Mouse (Mus musculus) left cerebral cortex, adult 11 months (tissue): ENCODE results near the gene Ugt2a3.
"Not testable (repeated sequence)": the region's sequence is repeated elsewhere in the genome, so short reads cannot be mapped to it uniquely, and the experiment has no call there.

Experiments
- DNase-seq: peaks from one replicate; pipeline ENCODE4 v3.0.0; 2022; ENCODE audit warnings: low spot score

Gene Ugt2a3

DNA sequence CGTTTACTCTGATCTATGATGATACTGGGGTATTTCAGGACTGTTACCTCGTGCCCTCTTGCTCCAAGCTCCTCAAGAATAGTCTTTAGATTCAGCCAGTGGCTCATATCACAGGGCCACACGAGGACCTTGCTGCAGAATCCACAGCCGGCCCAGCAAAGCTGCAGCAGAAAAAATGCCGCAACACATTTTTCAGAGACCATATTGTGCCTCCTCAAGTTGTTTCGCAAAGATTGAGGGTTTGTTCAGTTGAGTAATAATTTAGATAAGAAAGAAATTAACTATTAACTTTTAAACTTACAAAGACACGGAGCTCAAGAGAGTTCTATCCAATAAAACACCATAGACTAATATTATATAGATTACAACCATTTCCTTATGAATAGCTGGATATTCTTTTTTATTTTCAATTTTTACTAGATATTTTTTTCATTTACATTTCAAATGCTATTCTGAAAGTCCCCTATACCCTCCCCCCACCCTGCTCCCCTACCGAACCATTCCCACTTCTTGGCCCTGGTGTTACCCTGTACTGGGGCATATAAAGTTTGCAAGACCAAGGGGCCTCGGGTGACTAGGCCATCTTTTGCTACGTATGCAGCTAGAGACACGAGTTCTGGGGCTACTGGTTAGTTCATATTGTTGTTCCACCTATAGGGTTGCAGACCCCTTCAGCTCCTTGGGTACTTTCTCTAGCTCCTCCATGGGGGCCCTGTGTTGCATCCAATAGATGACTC lies at the start of gene Ugt2a3:
Gene Ugt2a3 (minus strand): TSS at position 235 of the 737 bp plus-strand sequence.
- no peak for DNase-seq

DNA sequence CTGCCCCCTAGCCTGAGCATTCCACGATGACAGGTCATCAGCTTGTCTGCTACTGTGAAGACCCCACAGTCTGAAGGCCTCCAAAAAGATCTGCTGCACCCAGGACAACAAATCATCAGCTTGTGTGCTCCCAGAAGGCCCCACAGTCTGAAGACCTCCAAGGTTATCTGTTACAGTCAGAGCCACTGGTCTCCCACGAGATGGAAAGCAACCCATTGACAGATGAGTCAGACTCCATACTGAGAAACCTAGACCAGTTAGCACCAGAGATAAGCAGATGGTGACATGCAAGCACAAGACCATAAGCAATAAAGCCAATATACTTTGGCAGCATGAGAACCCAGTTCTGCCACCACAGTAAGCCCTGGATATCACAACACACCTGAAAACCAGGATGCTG lies 43.2 kb upstream of the Ugt2a3 start:
- DNase-seq: no peak

DNA sequence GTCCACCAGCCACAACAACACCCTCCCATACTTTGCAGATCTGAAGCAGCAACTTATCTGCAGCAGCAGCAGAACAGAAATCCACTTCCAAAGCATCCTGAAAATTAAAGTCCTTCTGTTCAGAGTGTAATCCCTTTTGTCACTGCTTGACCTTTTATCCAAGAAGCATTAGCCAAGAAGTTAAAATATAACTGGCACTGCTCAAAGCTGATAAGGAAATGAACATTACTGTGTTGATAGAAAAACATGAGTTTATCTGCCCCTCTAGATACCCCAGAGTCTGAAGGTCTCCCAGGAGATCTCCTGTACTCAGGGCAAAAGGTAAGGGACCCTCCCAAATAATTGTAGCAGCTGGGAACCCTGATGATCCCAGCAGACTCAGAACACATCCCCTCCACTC lies 42.8 kb upstream of the Ugt2a3 start:
- no peak for DNase-seq

DNA sequence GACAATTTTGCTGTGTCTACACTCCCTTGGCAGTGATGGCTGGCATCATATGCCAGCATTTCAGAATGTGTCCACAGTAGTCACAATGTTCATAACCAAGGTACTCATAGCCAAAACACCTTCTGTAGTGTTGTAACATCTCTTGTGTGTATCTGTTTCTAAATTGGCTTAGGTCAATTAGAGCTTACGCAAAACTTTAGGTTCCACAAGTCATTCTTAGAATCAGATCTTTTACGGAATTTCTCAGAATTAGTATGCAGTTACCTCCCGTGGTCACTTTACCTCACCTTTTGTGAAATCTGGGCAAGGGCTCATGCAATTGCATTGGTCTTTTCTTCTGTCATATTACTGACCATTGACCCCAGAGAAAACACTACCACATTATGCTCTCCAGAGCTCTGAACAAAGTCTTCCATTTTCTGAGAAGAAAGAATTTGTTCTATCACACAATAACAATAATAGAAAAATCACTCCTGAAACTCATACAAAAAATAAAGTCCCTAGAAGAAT lies 38.9 kb upstream of the Ugt2a3 start:
- no peak for DNase-seq

DNA sequence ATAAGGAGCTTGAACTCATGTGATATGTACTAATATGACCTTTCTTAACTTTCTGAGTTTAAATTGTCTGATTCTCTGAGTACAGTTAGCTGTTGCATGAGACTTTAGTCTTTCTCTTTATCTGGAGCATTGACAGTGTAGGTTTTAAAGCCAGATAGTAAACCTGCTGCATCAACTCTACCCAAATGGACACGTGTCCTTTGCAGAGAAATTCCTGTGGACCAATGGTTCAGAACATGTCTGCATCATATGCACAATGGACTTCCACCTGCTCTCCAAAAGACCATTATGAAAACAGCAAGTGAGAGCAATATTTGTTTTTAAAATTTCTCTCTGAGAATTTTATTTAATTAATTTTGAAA lies 36.5 kb upstream of the Ugt2a3 start:
- no peak for DNase-seq

DNA sequence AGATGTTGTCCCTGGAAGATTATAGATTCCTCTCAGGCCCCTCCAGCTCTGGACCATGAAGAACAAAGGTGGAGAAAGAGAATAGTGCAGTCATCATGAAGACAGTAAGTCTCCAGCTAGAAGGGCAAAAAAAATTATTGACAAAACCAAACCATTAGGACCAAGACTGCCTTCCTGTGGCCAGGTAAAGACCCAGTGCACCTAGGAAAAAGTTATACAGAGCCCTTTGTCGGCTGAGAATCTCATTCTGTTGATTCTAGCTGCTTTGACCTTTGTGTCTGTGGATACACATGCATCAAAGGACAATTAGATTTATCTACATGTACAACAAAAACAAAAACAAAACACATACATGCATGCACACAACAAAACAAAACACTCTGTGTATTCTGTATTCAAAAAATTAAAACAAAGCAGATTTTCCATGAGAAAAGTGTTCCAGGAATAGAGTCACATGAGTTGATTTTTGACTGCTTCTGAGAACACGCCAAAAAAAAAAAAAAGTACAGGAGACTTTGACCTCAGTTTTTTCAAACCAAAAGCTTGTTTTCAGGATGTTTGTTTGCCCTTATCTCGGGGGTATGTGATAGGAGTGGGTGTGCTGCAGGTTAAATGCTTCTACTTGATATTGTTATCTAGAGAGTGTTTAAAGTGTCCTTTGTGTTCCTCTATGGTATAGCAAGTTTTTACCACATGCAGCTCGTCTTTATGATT lies 36.0 kb upstream of the Ugt2a3 start:
- not testable (repeated sequence) for DNase-seq

DNA sequence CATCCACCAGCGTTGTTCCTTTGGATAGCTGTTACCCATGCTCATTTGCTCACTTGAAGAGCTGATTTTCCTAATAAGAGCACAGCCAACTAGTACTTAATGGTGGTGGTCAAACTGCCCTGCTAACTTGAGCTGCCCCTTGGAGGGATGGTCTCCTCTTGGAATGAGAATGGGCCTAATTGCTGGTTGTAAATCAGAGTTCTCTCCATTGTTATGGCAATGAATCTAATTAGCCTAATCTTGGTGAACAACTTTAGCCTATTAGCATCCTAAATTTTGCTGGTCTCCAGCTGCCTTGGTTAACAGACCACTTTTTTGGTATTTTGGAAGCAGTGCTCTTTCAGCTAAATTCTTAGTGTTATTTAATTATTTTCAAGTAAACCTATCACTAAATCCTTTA lies 13.4 kb upstream of the Ugt2a3 start:
- DNase-seq: no peak

DNA sequence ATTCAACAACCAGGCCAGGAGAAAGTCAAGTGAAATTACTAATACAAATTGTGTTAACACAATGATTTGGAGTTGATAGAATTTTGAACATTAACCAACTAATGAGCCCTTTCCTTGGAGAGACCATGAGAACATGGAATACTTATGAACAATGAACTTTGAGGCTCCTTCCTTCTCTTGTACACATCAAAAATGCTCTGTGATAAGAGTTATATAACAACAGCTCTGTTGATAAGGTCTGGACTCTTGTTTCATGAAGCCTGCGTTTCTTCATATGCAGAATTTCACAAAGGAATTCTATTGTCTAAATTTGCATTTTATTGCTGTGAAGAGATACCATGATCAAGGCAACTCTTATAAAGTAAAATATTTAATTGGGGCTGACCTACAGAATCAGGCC lies 12.2 kb upstream of the Ugt2a3 start:
- DNase-seq: not testable (repeated sequence)

DNA sequence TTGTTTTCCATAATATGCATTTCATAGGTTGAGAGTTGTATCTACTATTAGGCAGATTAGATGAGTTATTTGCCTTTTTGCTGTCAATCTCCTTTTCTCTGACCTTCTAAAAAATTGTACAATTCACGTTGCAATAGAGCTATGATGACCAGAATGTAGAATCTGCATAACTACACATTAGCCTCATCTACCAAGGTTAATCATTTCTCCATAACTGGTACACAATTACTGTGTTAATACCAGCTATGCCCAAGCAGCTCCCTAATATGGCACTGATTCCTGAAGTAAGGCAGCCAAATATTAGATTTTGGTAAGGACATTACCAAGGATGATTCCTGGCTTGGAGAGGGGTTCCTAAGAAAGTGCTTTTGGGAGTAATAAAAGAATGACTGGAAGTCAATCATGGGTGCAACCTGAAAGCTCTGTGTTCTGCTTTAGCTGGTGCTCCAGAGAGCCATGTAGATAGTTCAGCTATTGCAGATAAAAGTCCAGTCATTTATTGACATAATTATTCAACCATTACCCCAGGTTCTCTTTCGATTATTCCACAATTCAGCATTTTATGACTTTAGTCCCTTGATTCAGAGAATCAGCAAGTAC lies 10.6 kb upstream of the Ugt2a3 start:
- not testable (repeated sequence) for DNase-seq

DNA sequence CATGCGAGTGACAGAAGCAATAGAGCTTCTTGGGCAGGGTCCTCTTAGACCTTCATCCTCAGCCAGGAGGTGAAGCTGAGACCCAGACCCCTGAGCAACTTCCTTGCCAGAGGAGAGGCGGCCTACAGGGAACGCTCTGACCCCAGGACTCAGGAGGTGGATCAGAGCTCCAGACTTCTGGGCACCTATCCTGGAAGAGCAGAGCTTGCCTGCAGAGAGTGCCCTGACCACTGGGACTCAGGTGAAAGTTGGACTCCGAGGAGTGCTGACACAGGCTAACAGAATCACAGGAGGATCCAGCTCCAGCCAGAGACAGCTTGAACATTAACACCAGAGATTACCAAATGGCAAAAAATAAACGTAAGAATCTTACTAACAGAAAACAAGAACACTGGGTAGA lies 3.5 kb upstream of the Ugt2a3 start:
- no peak for DNase-seq

DNA sequence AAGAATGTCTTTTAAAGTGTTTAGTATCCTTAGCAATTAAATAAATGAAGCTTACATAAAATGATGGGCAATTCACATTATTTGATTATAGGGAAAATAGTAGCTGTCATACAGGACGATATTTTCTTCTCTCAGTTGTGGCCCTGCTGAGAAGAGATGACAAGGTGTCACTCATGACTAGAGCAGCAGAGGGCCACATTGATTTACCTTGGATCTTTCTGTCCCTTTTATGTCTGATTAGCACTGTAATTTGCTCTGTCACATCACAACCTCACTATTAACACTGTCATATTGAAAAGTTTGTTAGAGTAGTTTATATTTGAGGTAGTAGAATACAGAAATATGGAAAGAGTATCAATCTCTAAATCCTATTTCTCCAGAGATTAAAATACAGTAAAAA lies 1.8 kb downstream of the Ugt2a3 start:
- no peak for DNase-seq

DNA sequence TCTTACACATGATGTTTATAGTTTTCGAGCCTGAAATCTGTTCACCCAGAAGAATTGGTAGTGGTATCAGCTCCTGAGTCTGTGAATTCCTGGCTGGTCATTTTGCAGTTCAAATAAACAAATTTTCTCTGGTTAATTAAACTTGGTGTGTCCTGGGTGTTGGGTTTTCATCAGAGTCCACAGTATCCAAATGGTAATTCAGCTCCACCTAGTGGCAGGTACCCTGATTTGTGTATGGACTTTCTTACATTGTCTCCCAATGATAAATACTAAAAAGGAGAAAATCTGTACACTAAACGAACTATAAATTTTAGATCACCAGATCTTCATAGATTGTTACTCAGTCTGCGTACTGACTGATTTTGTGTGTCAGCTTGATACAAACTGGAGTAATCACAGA lies 3.4 kb downstream of the Ugt2a3 start:
- DNase-seq: peak; percentile 5

DNA sequence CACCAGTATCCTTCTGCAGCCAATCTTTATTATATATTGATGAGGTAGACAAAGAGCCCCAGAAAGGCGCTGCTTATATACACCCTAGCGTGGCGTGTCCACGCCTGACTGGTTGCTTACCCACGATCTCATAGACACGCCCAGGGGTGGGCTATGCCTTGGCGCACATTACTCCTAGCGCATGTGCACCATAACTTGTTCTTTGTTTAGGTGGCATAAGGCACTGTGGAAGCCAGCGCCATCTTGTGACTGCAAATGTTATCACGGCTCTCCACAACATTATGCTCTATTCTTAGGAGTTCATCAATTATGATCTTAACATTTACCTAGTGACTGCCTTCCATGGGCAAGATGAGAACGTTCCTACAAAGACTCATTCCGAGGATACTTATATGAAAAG lies 25.6 kb downstream of the Ugt2a3 start:
- DNase-seq: no peak

DNA sequence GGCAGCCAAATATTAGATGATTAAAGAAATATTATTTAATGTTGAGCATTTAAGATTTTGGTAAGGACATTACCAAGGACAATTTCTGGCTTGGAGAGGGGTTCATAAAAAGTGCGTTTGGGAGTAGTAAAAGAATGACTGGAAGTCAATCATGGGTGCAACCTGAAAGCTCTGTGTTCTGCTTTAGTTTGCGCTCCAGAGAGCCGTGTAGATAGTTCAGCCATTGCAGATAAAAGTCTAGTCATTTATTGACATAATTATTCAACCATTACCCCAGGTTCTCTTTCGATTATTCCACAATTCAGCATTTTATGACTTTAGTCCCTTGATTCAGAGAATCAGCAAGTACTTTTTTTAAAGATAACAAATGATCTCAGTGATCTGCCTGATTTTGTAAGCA lies 50.8 kb downstream of the Ugt2a3 start:
- not testable (repeated sequence) for DNase-seq

DNA sequence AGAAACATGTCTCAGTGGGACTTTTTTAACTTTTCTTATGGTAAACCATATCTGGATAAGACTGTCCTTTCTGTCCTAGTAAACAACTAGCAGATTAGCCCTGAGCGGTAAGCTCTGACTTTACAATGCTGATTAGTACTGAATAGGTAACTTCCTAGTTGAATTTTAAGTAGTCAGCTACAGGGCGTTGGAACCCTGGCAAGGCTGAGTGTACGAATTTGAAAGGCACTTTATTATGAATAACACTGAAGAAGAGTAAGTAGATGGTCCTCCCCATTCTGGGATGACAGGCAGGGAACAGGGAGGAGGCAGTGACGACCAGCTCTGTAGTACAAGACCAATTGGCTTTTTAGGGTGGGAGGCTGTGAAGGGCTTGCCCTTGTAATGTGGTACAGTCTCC lies 61.0 kb downstream of the Ugt2a3 start:
- DNase-seq: not testable (repeated sequence)

DNA sequence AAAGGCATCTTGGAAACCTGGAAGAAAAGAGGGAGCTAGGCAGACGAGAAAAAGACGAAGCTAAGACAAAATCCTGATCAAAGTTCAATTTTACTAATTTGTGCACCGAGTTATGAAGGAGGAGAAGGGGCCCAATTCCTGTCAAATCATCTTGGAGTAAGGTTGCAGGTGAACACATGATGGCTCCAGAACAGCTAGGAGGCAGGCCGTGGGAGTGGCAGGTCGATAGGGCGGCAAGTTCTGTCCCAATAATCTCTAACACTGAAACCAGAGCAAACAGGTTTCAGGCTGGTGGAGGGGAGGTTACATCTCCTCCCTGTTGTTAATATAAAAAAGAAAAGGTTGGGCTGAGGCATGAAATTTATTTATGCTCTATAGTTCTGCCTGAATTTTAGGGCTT lies 61.4 kb downstream of the Ugt2a3 start:
- DNase-seq: no peak
